Mouse (Mus musculus): ENCODE measurements at regions not wholly inside any gene's neighbourhood (a gene's known extent, or its start where the extent isn't known, plus 50 kb on each side); places are given as distances from the start of the nearest gene placed in this dataset.

GRCm38 (mm10) chr10:16438414-16438813 lies 1284.6 kb upstream of the Cited2 start:
- TF ChIP-seq CTCF (IDR thresholded peaks at IDR 0.05; ENCODE audit: low read depth) (no peak), EP300 (IDR thresholded peaks at IDR 0.05; ENCODE audit: low read depth) (peak; percentile 63)

Measured in liver, postnatal 0 days (tissue).